Mouse (Mus musculus): ENCODE results near the gene Olfr1335. TPM values are rescaled to one million over a fixed set of nuclear protein-coding genes. Genes with fewer than 3 reads are reported as not detected.
"Not testable (repeated sequence)": the region's sequence is repeated elsewhere in the genome, so short reads cannot be mapped to it uniquely, and the experiment has no call there.

Olfr1335 gene
- not detected for total RNA-seq (2021)
- long read RNA-seq, result 0 reads

- no peak for DNase-seq (ENCODE audit: low spot score in 2 of 2)
These were observed at the start of gene Olfr1335 for GRCm38 (mm10) chr4:118809844-118810243. Gene Olfr1335 (minus strand): TSS chr4:118809944.

GRCm38 (mm10) chr4:118836179-118836578 is 26.4 kb upstream of the Olfr1335 start, which contains the start of gene Olfr1333:
Gene Olfr1333 (minus strand): TSS chr4:118836279.
- DNase-seq (ENCODE audit: low spot score in 2 of 2), result no peak

- DNase-seq (ENCODE audit: low spot score in 2 of 2), result peak in 1 of 2 experiments; percentile 6
These were observed 9.2 kb upstream of the Olfr1335 start for GRCm38 (mm10) chr4:118818921-118819320.

GRCm38 (mm10) chr4:118792796-118793195 is 16.9 kb downstream of the Olfr1335 start:
- not testable (repeated sequence) for DNase-seq (ENCODE audit: low spot score in 2 of 2)

GRCm38 (mm10) chr4:118782486-118782885 is 27.3 kb downstream of the Olfr1335 start, which contains the start of gene Olfr1337:
Gene Olfr1337 (minus strand): TSS chr4:118782586.
- DNase-seq (ENCODE audit: low spot score in 2 of 2), result no peak

Other genes starting within 250 kb of the Olfr1335 start
- gene Cfap57, start 189.2 kb downstream of the Olfr1335 start, total RNA-seq (2021), result under 1 TPM; 0.41 to 0.84 TPM
- 10 to 100 TPM; 58.4 to 62.8 TPM for gene Ebna1bp2, start 189.1 kb downstream of the Olfr1335 start, total RNA-seq (2021)
- not detected for gene Olfr62, start 151.0 kb downstream of the Olfr1335 start, total RNA-seq (2021)
- gene Olfr1342, start 117.2 kb downstream of the Olfr1335 start, total RNA-seq (2021), result not detected
- gene Olfr1341, start 106.4 kb downstream of the Olfr1335 start, total RNA-seq (2021), result not detected
- not detected for gene Olfr1340, start 89.8 kb downstream of the Olfr1335 start, total RNA-seq (2021)
- not detected for gene Olfr1339, start 77.8 kb downstream of the Olfr1335 start, total RNA-seq (2021)
- not detected for gene Olfr1338, start 51.2 kb downstream of the Olfr1335 start, total RNA-seq (2021)
- not detected for gene Olfr1337, start 27.4 kb downstream of the Olfr1335 start, total RNA-seq (2021)
- not detected for gene Olfr1333, start 26.3 kb upstream of the Olfr1335 start, total RNA-seq (2021)
- gene Olfr1331, start 54.7 kb upstream of the Olfr1335 start, total RNA-seq (2021), result not detected
- gene Olfr1330, start 78.7 kb upstream of the Olfr1335 start, total RNA-seq (2021), result not detected
- not detected for gene Olfr1329, start 107.5 kb upstream of the Olfr1335 start, total RNA-seq (2021)
- gene Olfr1328, start 128.7 kb upstream of the Olfr1335 start, total RNA-seq (2021), result not detected
- gene Lao1, start 151.6 kb upstream of the Olfr1335 start, total RNA-seq (2021), result under 1 TPM; 0.30 to 0.57 TPM